Mouse (Mus musculus): Measurements from ENCODE around the gene Muc1.
A peak's percentile ranks its signal among the peaks of the same experiment; 100 is the strongest.
"Not testable (repeated sequence)": the region's sequence is repeated elsewhere in the genome, so short reads cannot be mapped to it uniquely, and the experiment has no call there.

The Muc1 gene

GRCm38 (mm10) chr3:89210162-89210561, 18.7 kb upstream of the Muc1 start:
- DNase-seq (ENCODE audit: low spot score) = no peak

GRCm38 (mm10) chr3:89210731-89211130, 18.1 kb upstream of the Muc1 start:
- DNase-seq (ENCODE audit: low spot score) = no peak

- peak; percentile 95 for DNase-seq (ENCODE audit: low spot score)
These were observed 14.9 kb upstream of the Muc1 start for GRCm38 (mm10) chr3:89213803-89214530.

- peak; percentile 66 for DNase-seq (ENCODE audit: low spot score)
These were observed 14.0 kb upstream of the Muc1 start, which contains the start of gene Thbs3 for GRCm38 (mm10) chr3:89214681-89215411. TSS of gene Thbs3 (plus strand) at chr3:89215180.

- peak; percentile 88 for DNase-seq (ENCODE audit: low spot score)
These were observed 13.0 kb upstream of the Muc1 start for GRCm38 (mm10) chr3:89215853-89216252.

- DNase-seq (ENCODE audit: low spot score) = not testable (repeated sequence)
These were observed 12.4 kb upstream of the Muc1 start for GRCm38 (mm10) chr3:89216407-89216806.

- no peak for DNase-seq (ENCODE audit: low spot score)
These were observed 10.6 kb upstream of the Muc1 start for GRCm38 (mm10) chr3:89218271-89218670.

- DNase-seq (ENCODE audit: low spot score) = no peak
These were observed 9.3 kb upstream of the Muc1 start for GRCm38 (mm10) chr3:89219546-89219945.

- DNase-seq (ENCODE audit: low spot score) = no peak
These were observed 7.7 kb upstream of the Muc1 start for GRCm38 (mm10) chr3:89221167-89221566.

GRCm38 (mm10) chr3:89224796-89225195, 4.1 kb upstream of the Muc1 start:
- DNase-seq (ENCODE audit: low spot score) = no peak

GRCm38 (mm10) chr3:89225321-89225815, 3.5 kb upstream of the Muc1 start:
- DNase-seq (ENCODE audit: low spot score) = no peak

- DNase-seq (ENCODE audit: low spot score) = no peak
These were observed 2.9 kb upstream of the Muc1 start for GRCm38 (mm10) chr3:89225918-89226317.

- DNase-seq (ENCODE audit: low spot score) = no peak
These were observed 2.5 kb upstream of the Muc1 start for GRCm38 (mm10) chr3:89226361-89226760.

GRCm38 (mm10) chr3:89226900-89227299, 2.0 kb upstream of the Muc1 start, which contains the start of gene Mtx1:
TSS of gene Mtx1 (minus strand) at chr3:89227088.
- no peak for DNase-seq (ENCODE audit: low spot score)

GRCm38 (mm10) chr3:89227307-89228179, 1.3 kb upstream of the Muc1 start:
- peak; percentile 88 for DNase-seq (ENCODE audit: low spot score)

GRCm38 (mm10) chr3:89228180-89228549, 692 bp upstream of the Muc1 start:
- DNase-seq (ENCODE audit: low spot score) = peak; percentile 93

- no peak for DNase-seq (ENCODE audit: low spot score)
These were observed 419 bp downstream of the Muc1 start for GRCm38 (mm10) chr3:89229276-89229675.

GRCm38 (mm10) chr3:89230561-89230960, 1.7 kb downstream of the Muc1 start:
- DNase-seq (ENCODE audit: low spot score) = no peak

GRCm38 (mm10) chr3:89231345-89231744, 2.5 kb downstream of the Muc1 start:
- no peak for DNase-seq (ENCODE audit: low spot score)

GRCm38 (mm10) chr3:89231772-89232275, 3.0 kb downstream of the Muc1 start:
- no peak for DNase-seq (ENCODE audit: low spot score)

GRCm38 (mm10) chr3:89232614-89233013, 3.8 kb downstream of the Muc1 start:
- DNase-seq (ENCODE audit: low spot score) = no peak

- no peak for DNase-seq (ENCODE audit: low spot score)
These were observed 4.8 kb downstream of the Muc1 start for GRCm38 (mm10) chr3:89233562-89234110.
